In genomic region chr6:122701816-122702215, GRCm38 (mm10) we compare ENCODE assay signal across 17 mouse cellular contexts. TPM values are rescaled to one million over a fixed set of nuclear protein-coding genes. Genes with fewer than 3 reads are reported as not detected.
DNase-seq lines count a peak whose midpoint lies in the region; ATAC-seq and TF ChIP-seq lines count a peak whose summit lies in the region.
"Had no signal": no experiment of that assay in that cellular context is flagged by ENCODE, and none has a peak within 500 bp of the region (broad histone marks: within the 10 kb centered on the region; RNA-seq: fewer than 3 reads in every experiment).

No protein-coding gene starts in this region.

- TF ChIP-seq CTCF in forebrain, postnatal 0 days (IDR thresholded peaks at IDR 0.05; ENCODE audit: low read depth): no peak
- TF ChIP-seq CTCF in heart, postnatal 0 days (IDR thresholded peaks at IDR 0.05; ENCODE audit: low read depth): no peak

- no peak for ATAC-seq in forebrain, postnatal 0 days
- ATAC-seq in heart, postnatal 0 days (ENCODE audit: insufficient read depth, low read depth): no peak
- peak; percentile 48 for ATAC-seq in midbrain, embryonic 13.5 days
- no peak for ATAC-seq in limb, embryonic 15.5 days (ENCODE audit: insufficient number of reproducible peaks, low FRiP score, low TSS enrichment, low read depth)
- ATAC-seq: inflammation-experienced regulatory T-cells, adult 6 months had no signal

- WGBS in forebrain, embryonic 10.5 days: 84% methylated on average over 5 of the region's 5 CpGs
- 70% methylated on average over 5 of the region's 5 CpGs for WGBS in forebrain, postnatal 0 days
- 70% methylated on average over 5 of the region's 5 CpGs for WGBS in heart, postnatal 0 days
- 85% methylated on average over 5 of the region's 5 CpGs for WGBS in midbrain, embryonic 13.5 days
- WGBS in midbrain, embryonic 10.5 days: 81% methylated on average over 5 of the region's 5 CpGs
- WGBS in limb, embryonic 15.5 days: 73% methylated on average over 5 of the region's 5 CpGs

- H3K9me3 ChIP-seq in forebrain, embryonic 10.5 days: no peaks in the 10 kb centered on the region
- H3K9me3 ChIP-seq in forebrain, postnatal 0 days (ENCODE audit: low read length): no peaks in the 10 kb centered on the region
- no peaks in the 10 kb centered on the region for H3K9me3 ChIP-seq in heart, postnatal 0 days (replicated peaks; ENCODE audit: control insufficient read depth, low read length)
- no peaks in the 10 kb centered on the region for H3K9me3 ChIP-seq in midbrain, embryonic 13.5 days
- no peaks in the 10 kb centered on the region for H3K9me3 ChIP-seq in midbrain, embryonic 10.5 days (replicated peaks)
- no peaks in the 10 kb centered on the region for H3K9me3 ChIP-seq in limb, embryonic 15.5 days
- H3K9me3 ChIP-seq: forebrain, embryonic 12.5 days; G1E; hindbrain, embryonic 10.5 days; midbrain, embryonic 15.5 days had no signal

- H3K4me1 ChIP-seq in forebrain, embryonic 10.5 days: peaks cover 14% of the 10 kb centered on the region
- no peaks in the 10 kb centered on the region for H3K4me1 ChIP-seq in forebrain, postnatal 0 days (ENCODE audit: insufficient read depth)
- 0 out of 2 replicates have a peak, but pooled peaks cover 4% of the 10 kb centered on the region for H3K4me1 ChIP-seq in heart, postnatal 0 days (ENCODE audit: control insufficient read depth, insufficient read depth)
- peaks cover 8% of the 10 kb centered on the region for H3K4me1 ChIP-seq in midbrain, embryonic 13.5 days (replicated peaks)
- H3K4me1 ChIP-seq in midbrain, embryonic 10.5 days: peaks cover 21% of the 10 kb centered on the region
- H3K4me1 ChIP-seq in limb, embryonic 15.5 days: peaks cover 14% of the 10 kb centered on the region

- intact Hi-C loops in heart, postnatal 14 days (cut with DNase I): no loop called here

- H3K27ac ChIP-seq in forebrain, embryonic 10.5 days: peak overlapping the region; percentile 75; the same call in 1 of the 2 replicates
- H3K27ac ChIP-seq in forebrain, postnatal 0 days (ENCODE audit: low read depth, low read length): no peak overlapping the region
- H3K27ac ChIP-seq in heart, postnatal 0 days (ENCODE audit: low read depth): peak overlapping the region; percentile 92
- H3K27ac ChIP-seq in midbrain, embryonic 13.5 days: no peak overlapping the region
- no peak overlapping the region for H3K27ac ChIP-seq in midbrain, embryonic 10.5 days (replicated peaks)
- H3K27ac ChIP-seq in limb, embryonic 15.5 days: peak overlapping the region; percentile 47; the same call in 1 of the 2 replicates
- H3K27ac ChIP-seq: midbrain, embryonic 15.5 days had no signal

- H3K4me3 ChIP-seq in forebrain, embryonic 10.5 days: no peak overlapping the region
- no peak overlapping the region for H3K4me3 ChIP-seq in forebrain, postnatal 0 days (ENCODE audit: low read depth, low read length)
- H3K4me3 ChIP-seq in heart, postnatal 0 days (ENCODE audit: low read depth, low read length): no peak overlapping the region
- no peak overlapping the region for H3K4me3 ChIP-seq in midbrain, embryonic 13.5 days (replicated peaks)
- H3K4me3 ChIP-seq in midbrain, embryonic 10.5 days: no peak overlapping the region
- H3K4me3 ChIP-seq in limb, embryonic 15.5 days: no peak overlapping the region

- H3K27me3 ChIP-seq in forebrain, embryonic 10.5 days (ENCODE audit: poor library complexity, severe bottlenecking): peaks cover 15% of the 10 kb centered on the region
- no peaks in the 10 kb centered on the region for H3K27me3 ChIP-seq in forebrain, postnatal 0 days (ENCODE audit: insufficient read depth, low read length)
- H3K27me3 ChIP-seq in heart, postnatal 0 days (ENCODE audit: control insufficient read depth, insufficient read depth, low read length): no peaks in the 10 kb centered on the region
- H3K27me3 ChIP-seq in midbrain, embryonic 13.5 days: peaks cover 8% of the 10 kb centered on the region; the same call in 1 of the 2 replicates
- peaks cover 10% of the 10 kb centered on the region for H3K27me3 ChIP-seq in midbrain, embryonic 10.5 days (ENCODE audit: low read depth, poor library complexity, severe bottlenecking)
- peaks cover 10% of the 10 kb centered on the region; the same call in 1 of the 2 replicates for H3K27me3 ChIP-seq in limb, embryonic 15.5 days
- H3K27me3 ChIP-seq: midbrain, embryonic 15.5 days had no signal

- DNase-seq in forebrain, embryonic 10.5 days (ENCODE audit: extremely low spot score, low spot score): no peak
- DNase-seq in forebrain, postnatal 0 days: no peak
- DNase-seq in heart, postnatal 0 days (ENCODE audit: low spot score): no peak
- DNase-seq in heart, postnatal 14 days: no peak
- DNase-seq in midbrain, embryonic 10.5 days (ENCODE audit: low spot score): no peak
- DNase-seq in ovary, postnatal 36 days (ENCODE audit: low spot score): no peak
- DNase-seq: layer of hippocampus, postnatal 36 days had no signal

- no peak overlapping the region for H3K4me2 ChIP-seq in forebrain, postnatal 0 days (ENCODE audit: low read depth)
- peak overlapping the region; percentile 65; the same call in 1 of the 2 replicates for H3K4me2 ChIP-seq in heart, postnatal 0 days (ENCODE audit: low read depth, low read length)
- H3K4me2 ChIP-seq in midbrain, embryonic 13.5 days (replicated peaks): no peak overlapping the region
- no peak overlapping the region for H3K4me2 ChIP-seq in limb, embryonic 15.5 days

- no peaks in the 10 kb centered on the region for H3K36me3 ChIP-seq in forebrain, embryonic 10.5 days (replicated peaks)
- H3K36me3 ChIP-seq in forebrain, postnatal 0 days (ENCODE audit: insufficient read depth): no peaks in the 10 kb centered on the region
- H3K36me3 ChIP-seq in heart, postnatal 0 days (replicated peaks; ENCODE audit: control insufficient read depth, insufficient read depth, low read length): no peaks in the 10 kb centered on the region
- no peaks in the 10 kb centered on the region for H3K36me3 ChIP-seq in midbrain, embryonic 13.5 days
- H3K36me3 ChIP-seq in midbrain, embryonic 10.5 days: no peaks in the 10 kb centered on the region
- H3K36me3 ChIP-seq in limb, embryonic 15.5 days: no peaks in the 10 kb centered on the region
- H3K36me3 ChIP-seq: forebrain, embryonic 12.5 days; G1E; hindbrain, embryonic 10.5 days; midbrain, embryonic 15.5 days had no signal

- H3K9ac ChIP-seq in forebrain, postnatal 0 days: no peak overlapping the region
- H3K9ac ChIP-seq in heart, postnatal 0 days (replicated peaks; ENCODE audit: low read depth, low read length): no peak overlapping the region
- no peak overlapping the region for H3K9ac ChIP-seq in midbrain, embryonic 13.5 days (replicated peaks)
- H3K9ac ChIP-seq in limb, embryonic 15.5 days: no peak overlapping the region
- H3K9ac ChIP-seq: midbrain, embryonic 15.5 days had no signal

- TF ChIP-seq EP300 in heart, postnatal 0 days (IDR thresholded peaks at IDR 0.05; ENCODE audit: low read depth): no peak

RNA-seq across cellular contexts. Expression of gene Nanog, which starts 5.5 kb away (rescaled TPM):
- 0.15 and 0.47 TPM in 2 replicates for polyA plus RNA-seq in forebrain, embryonic 10.5 days (2016; fragmentation: Nextera tagmentation; extraction: Ambion mirVana)
- total RNA-seq in forebrain, postnatal 0 days (2014; rRNA removed): not detected in 2 replicates
- polyA plus RNA-seq in forebrain, postnatal 0 days (2015; fragmentation: Nextera tagmentation; extraction: Ambion mirVana): 0.07 TPM in 1 of 2 replicates, not detected in the other
- total RNA-seq in heart, postnatal 0 days (2014; rRNA removed; ENCODE audit: low replicate concordance): 0.73 and 1.3 TPM in 2 replicates
- polyA plus RNA-seq in heart, postnatal 0 days (2015; fragmentation: Nextera tagmentation; extraction: Ambion mirVana): 0.47 and 0.61 TPM in 2 replicates
- total RNA-seq in heart, postnatal 14 days (2021): not detected
- polyA plus RNA-seq in midbrain, embryonic 13.5 days (2015; fragmentation: Nextera tagmentation; extraction: Ambion mirVana): 0.09 and 0.28 TPM in 2 replicates
- 0.09 and 0.32 TPM in 2 replicates for polyA plus RNA-seq in midbrain, embryonic 10.5 days (2016; fragmentation: Nextera tagmentation; extraction: Ambion mirVana)
- 0.17 and 0.20 TPM in 2 replicates for polyA plus RNA-seq in limb, embryonic 15.5 days (2015; fragmentation: Nextera tagmentation; extraction: Ambion mirVana)
- total RNA-seq: adrenal gland, adult 8-10 months; gastrocnemius, adult 8-10 months; layer of hippocampus, postnatal 36 days had no signal
- polyA plus RNA-seq: G1E; neural tube, embryonic 11.5 days had no signal

Comparison
In these comparisons a context has a peak if more than half of its experiments do, and no peak if none do; other contexts are left out.
1. H3K27ac ChIP-seq: peak in forebrain, embryonic 10.5 days (single experiment), heart, postnatal 0 days (single experiment) and limb, embryonic 15.5 days (single experiment); none in forebrain, postnatal 0 days (single experiment), midbrain, embryonic 13.5 days (single experiment) and midbrain, embryonic 10.5 days (single experiment).